Mouse (Mus musculus): Measurements from ENCODE around the gene Rad23a.

Gene Rad23a

DNA sequence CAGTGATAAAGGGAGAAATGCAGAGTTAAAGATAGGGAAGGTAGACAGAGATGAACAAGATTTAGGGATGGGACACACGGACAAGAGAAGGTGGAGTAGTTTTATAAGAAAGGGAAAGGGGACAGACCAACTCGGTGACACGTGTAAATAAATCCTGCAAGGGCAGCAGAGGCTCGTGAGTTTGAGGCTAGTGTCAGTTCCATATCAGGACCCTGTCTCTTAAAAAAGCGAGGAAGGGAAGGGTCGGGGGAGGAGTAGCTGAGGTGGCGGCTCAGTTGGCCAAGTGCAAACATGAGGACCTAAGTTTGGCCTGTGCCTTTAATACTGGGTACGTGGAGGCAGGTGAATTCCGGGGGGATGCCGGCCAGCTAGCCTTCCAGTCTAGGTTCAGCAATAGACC, 29.2 kb downstream of the Rad23a start:
- peak; percentile 50 for DNase-seq

DNA sequence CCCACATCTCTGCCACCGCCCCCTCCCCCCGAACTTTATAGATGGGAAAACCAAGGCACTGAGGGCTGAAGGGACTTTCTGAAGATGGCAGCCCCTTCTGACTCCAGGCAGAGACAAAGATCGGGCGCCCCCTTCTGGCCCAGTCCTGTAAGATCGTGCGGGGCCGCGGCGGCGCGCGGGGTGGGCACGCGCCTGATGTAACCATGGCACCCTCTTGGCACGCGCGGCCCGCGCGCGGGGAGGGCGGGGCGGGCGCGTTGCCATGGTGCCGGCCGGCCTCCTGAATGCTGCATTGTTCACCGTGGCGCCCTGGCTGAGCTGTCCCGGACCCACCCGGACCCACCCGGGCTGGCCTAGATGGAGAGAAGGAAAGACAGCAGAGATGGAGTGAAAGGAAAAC, 29.6 kb downstream of the Rad23a start:
- peak; percentile 94 for DNase-seq

DNA sequence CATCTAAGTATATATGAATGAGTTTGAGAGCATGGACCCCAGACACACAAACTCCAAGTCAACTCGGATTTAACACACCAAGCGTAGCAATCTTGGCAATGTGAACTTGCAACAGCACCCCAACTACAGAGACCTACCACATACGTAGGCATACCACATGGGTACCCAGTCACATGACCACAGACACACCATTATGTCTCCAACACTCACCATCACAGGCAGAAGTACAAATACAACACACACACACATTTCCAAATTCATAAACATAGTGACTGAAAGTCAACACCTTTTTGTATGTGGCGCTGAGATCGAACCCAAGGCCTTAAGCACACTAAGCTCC, 30.6 kb downstream of the Rad23a start:
- DNase-seq: no peak

DNA sequence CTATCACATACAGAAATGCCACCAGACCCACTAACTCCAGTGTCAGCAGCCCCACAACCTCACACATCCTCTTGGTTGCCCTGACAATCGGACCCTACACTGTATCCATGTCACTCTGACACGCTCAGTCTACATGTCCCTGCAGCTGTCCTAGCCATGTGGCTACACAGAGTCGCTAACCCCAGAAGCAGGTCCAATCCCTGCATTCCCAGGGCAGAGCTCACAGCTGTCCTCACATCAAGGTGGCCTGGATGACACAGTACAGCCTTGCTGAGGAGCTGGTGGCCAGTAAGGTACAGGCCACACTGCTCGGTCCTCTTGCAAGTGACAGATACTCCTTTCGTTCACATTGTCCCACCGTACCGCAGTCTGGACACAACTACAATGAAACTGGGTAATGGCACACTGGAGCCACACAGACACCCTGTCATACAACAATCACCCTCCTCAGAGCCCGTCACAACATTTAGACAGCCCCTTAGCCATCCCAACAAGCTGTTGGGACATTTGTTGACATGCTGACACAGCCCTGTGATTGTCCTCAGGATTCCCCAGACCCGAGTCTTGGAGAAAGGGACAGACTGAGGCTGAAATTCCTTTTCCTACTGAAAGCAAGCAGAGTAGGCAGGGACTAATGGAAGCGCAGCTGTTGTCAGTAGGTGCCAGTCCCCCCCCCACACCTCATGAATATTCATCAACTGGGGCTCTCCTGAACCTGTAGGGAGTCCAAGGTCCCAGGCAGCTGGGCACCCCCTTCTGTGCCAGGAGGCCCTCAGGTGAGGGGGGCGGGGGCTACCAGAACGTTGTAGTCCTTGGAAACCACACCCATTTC, 31.1 kb downstream of the Rad23a start:
- no peak for DNase-seq

DNA sequence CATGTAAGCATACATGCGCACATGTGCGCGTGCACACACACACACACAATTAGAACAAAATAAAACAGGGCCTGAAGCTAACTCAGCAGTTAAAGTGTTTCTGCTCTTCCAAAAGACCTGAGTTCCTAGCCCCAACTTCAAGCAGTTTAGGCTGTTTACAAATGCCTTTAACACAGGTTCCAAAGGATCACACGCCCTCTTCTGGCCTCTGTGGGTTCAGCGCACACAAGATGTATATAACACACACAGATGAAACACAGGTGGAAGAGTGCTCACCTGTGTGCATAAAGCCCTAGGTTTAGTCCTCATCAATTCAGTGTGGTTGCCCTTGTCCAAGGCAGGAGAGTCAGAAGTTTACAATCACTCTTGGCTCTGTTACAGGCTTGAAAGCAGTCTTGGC, 34.4 kb downstream of the Rad23a start:
- no peak for DNase-seq

DNA sequence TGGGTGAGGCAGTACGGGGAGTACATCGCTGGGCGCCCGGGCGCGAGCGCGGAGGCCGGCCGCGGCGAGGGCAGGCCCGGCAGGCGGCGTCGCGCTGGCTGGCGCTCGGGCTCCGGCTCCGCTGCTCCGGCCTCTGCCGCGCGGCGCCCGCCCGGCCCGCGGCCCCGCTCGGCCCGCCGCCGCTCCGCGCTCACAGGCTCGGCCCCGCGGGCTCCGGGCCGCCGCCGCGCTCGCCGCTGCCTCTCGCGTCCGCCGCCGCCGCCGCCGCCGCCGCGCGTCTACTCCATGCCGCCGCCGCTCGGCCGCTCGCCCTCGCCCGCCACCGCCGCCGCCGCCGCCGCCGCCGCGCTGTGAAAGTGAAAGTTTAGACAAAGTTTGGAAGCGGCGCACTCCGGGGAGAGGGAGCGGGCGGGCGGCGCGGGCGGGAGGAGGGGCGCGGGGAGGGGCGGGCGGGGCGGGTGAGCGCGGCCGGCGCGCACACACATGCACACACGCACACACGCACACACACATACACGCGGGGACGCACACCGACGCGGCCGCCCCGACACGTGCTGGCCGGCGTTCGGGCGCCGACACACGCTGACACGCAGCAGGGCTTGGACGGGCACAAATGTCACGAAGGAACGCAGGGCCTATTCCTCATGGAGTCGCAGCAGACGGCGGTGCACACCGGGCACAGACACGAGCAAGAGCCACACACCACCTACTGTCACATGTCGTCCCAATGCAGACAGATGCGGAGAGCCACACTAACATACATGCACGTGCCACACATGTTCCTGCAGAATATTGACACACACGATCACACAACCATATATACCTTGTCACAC, 40.2 kb downstream of the Rad23a start, which contains the start of gene Nfix:
Gene Nfix (minus strand): TSS at position 346 of the 833 bp plus-strand sequence.
- DNase-seq: peak; percentile 80

DNA sequence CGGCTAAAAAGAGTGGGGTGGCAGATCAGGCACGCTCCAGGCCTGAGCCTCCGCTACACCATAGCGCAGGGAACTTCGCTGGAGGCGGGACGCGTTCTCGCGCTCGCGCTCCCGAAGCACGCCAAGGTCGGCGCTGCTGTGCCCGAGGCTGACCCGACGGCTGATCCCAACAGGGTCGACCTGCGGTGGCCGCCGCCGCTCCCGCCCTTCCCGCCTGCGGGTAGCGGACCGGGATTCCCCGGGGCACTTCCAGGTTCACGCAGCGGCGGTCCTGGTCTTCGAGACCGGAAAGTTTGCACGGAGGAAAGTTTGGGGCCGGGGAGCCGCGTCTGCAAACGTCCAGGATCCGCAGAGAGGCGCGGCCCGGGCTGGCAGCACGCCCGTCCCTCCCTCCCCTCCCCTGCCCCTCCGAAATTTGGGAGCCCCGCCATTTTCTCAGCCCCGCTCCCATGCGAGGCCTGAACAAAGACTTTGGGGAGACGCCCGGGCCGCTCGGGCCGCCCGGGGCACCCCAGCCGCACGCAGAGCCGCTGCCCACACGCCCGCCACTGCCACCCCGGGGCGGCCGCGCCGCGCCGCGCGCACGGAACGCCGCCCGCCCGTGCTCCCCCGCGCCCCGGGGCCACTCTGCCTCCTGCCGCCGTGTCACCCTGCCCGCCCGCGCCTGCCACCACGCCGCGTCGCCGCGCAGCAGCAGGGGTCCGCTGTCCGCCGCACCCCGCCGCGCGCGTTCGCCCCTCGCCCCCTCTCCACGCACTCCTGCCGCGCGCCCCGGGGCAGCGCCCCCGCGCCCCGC, 41.1 kb downstream of the Rad23a start:
- peak; percentile 69 for DNase-seq

DNA sequence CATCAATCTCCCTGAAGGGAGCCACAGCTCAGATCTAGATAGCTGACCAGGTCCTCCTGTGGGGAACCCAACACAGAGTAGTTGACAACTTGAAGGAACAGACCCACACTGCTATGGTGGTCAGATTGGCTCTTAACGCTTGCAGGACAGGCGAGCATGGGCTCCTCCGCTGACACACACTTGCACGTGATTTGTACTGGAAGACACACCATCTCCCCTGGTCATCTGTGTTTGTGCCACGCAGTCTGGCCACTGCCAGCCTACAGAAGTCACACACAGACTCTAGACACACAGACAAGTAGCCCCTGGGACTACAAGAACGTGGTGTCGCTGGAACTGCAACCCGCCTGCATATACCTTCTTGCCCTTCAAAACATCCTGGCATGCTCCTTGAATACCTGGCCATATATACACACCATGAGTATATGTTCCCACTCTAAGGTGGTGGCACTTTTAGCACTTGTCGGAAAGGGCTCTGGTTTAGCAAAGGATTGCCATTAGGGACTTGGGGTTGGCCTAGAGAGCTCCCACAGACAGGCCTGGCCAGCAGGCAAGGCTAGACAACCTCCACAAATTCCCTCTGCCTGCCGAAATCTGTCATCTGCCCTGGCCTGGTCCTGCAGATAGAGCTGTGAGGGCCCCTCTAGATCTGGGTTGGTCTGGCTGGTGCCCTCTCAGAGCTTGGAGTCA, 41.9 kb downstream of the Rad23a start:
- peak; percentile 57 for DNase-seq

DNA sequence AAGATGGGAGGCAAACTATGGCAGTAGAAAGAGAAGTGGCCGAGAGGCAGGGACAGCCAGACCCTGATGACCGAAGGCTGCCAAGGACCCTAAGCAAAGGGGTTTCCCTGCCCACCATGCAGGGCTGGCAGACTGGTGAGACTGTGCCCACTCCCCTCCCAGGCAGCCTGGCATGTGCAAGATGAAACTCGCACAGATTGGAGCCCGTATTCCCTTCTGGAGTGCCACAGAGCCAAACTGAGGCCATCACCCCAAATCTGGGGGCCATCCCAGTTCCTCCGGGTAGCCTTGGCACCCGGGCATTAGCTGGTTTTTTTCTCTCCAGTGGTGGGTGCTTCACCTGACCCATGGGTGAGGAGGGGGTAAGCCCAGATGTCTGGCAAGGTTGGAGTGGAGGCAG, 42.5 kb downstream of the Rad23a start:
- DNase-seq: peak; percentile 57

DNA sequence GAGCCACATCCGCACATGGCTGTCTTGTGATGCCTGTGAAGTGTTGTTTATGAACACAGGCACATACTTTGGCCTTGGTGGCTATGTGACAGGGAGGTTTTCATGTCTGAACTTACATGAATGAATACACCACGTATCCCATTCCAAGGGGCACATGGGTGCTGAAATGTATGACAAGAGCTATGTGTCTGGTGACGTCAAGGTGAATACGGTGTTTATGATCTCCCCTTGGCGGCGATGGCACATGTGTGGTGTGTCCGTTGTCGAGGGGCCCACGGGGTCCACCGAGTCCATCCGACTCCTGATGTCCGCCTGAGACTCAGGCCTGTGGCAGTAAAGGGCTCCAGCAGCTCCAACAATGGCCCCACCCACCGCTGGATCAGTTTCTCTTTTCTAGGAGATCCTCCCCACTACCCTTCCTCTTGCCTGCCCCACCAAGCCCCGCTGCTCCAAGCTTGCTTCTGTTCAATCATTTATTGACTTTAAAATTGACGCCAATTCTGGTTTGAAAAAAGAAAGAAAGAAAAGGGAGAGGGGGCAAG, 43.1 kb downstream of the Rad23a start:
- peak; percentile 46 for DNase-seq

DNA sequence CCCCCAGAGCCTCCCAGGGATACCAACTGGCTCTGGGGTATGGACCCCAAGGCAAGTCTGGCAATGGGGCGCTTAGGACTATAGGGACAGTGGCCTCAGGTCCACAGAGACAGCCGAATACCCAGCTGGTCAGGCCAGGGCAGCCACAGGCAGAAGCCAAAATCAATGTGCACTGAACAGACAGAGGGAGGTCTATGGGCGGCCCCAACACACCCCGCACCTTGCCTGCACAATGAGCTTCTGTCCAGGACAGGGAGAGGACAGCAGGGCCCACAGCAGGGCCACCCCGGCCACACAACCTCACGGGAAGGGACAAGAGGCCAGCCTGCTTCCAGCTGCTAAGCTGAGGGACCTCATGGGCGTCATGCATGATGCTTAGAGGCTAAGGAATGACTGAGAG, 46.0 kb downstream of the Rad23a start:
- DNase-seq: peak; percentile 80

DNA sequence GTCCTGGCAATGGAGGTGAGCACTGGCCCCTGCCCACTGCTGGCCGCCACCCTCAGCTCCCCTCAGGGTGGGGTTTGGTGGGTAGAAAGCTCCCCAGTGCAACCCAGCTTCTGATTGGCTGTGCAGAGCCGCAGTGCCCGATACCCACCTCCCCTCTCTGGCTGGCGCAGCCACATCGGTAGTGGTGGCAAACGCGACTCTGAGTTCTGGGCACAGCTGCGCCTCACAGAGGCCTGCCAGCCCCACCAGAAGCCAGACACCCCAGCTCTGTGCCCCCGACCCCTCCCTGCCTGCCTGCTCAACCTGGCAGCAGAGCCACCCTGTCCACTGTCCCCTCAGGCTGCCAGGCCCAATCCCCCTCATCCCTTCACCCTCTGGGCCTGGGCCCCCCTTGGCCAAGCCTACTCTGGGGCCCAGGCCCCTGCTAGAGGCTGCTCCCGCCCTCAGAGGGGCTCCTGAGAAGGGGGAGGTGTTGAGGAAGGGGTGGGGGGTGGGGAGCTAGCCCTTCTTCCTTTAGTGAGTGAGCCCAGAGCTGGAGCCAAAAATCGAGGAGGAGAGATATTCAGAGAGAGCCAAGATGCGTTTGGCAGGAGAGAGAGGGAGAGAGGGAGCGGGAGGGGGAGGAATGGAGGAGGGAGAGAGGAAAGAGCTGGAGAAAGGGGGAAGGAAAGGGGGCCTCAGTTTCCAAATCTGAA, 46.5 kb downstream of the Rad23a start:
- peak; percentile 84 for DNase-seq

DNA sequence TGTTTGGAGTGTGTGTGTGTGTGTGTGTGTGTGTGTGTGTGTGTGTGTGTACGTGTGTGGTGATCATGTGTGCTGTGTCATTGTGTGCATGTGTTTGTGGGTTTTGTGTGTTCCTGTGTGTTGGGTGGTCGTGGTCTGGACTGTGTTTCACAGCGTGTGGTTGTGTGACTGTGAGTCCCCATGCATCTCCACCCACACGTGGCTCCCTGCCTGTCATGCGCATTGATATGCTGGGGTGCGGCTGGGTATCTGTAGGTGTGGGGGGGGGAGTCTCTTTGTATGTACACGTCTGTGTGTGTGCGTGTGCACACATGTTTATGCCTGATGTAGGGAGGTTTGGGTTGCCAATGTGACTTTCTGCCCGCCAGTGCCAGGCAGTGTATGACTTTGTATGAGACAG, 47.3 kb downstream of the Rad23a start:
- peak; percentile 68 for DNase-seq

DNA sequence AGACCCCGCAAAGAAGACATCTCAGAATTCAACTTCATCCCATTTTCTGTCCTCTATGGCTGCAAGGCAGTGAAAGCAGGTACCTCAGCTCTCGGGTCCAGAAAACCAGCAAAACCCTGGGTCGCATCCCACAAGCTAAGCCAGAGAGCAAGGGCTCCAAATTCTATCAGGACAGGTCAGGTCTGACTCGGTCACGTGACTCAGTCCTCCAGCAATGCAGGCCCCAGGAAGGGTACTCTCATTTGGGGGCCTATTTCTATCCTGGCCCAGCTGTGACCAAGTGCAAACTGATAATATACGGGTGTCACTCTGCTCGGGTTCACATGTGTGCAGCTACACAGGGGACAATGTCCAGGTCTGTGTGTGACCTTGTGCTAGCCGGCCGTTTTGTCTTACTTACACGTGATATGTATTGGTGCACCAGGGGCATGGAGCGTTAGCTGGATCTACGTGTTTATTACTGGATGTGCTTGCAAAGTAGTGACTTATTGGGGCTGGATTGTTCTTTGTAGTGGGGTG, 48.0 kb downstream of the Rad23a start:
- DNase-seq: peak; percentile 32

DNA sequence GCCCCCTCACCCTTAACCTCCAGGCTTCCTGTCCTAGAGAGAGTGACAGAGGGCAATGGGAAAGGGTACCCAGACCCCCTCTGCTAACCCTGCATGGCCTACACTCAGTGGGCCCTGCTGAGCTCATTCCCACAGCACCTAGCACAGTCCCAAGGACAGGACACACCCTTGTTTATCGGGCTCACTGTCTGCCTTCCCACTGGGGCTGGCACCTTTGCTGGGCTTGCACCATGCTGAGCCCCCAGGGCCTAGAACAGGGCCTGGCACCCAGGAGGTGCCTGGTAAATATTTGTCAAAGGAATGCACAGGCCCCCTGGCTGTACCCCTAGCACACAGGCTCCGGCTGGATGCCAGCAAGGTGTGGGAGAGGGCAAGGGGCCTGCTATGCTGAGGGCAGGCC, 49.9 kb downstream of the Rad23a start:
- peak; percentile 71 for DNase-seq

DNA sequence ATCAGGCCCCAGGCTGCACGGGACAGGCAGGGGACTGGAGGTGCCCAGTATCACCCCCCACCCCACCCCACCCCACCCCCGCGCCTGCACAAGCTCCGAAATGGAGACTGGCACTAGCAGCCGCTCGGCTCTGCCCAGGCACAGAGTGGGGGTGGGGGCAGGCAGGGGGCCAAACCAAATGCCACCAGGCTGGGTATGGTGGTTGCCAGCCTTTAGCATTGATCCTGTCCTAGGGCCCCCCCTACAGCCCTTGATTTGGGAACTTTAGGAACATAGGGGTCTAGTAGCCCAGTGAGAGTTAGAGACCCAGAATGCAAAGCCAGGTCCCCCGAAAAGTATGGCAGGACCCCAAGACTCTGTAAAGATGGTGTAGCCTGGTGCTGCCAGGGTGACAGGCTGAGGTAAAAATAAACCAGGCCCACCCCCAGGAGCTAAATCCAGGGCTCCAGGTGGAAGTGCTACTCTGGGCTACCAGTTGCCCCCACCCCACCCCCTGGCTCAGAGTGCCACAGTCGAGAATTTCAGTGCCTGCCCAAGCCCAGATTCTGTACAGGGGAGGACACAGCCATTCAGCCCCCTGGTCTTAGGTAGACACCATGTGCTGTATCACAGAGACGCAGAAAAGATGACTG, 50.5 kb downstream of the Rad23a start:
- DNase-seq: peak; percentile 84

DNA sequence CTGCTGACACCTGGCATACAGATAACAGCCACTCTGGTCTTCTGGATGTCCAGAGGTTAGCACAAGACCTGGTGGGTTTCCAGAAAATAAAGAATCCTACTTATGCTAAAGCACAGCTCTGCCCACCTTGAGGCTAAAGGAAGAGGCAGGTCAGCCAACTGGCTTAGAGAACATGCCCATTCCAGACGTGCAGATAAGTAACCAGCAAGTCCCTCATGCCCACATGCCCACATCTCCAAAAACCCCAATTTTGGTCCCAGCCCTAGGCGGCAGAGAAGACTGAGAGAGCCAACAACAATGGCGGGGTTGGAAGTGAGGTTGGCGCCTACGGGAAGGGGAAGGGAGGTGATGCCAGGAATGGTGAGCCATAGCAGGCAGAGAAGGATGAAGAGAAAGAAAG, 51.1 kb downstream of the Rad23a start:
- DNase-seq: no peak

DNA sequence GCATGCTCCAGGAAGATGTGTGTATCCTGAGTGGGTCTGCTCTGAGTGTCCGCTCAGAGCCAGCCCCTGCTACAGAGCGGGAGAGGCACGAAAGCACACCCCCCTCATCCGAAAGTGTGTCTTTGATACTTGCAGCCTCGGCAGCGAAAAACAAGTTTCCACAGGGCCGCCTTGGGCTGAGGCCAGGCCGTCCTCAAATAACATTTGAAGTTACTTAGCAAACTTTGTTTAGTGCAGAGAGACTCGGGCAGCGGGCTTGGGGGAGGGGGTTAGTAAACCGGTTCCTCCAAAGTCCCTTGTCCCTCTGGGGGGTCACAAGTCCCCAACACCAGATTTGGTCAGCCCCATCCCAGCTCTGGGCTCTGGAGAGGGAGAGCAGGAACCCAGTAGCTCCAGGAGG, 51.6 kb downstream of the Rad23a start:
- DNase-seq: peak; percentile 67

DNA sequence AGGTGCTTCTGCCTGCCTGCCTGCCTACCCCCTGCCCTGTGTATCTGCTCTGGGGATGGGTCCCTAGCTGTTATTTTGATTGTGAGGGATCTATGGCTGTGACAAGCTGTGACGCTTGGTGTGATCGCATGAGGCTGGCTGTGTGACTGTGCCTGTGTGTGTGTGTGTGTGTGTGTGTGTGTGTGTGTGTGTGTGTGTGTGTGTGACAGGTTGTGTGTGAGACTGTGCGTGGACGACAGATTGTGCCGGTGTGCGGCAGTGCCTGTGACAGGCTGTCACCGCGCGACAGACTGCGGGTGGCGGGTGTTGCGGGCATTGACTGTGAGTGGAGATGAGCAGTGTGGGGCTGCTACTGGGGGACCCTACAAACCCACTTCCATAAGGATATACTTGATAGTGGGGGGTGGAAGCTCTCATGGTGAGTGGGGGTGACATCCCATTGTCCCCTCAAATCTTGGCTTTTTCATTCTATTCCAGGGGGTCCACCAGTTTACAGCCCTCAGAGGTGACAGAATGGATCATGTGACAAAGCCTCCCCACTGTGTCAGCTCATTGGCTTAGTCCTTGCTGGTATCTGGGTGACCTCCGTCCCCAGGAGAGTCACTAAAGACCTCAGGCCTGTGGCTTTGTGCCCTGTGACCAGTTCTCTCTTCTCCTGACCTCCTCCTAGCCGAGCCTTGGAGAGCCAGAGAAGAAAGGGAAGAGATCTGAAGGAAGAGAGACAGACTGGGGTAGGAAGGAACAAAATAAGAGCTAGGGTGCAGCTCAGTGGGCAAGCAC, 52.8 kb downstream of the Rad23a start:
- DNase-seq: peak; percentile 79

DNA sequence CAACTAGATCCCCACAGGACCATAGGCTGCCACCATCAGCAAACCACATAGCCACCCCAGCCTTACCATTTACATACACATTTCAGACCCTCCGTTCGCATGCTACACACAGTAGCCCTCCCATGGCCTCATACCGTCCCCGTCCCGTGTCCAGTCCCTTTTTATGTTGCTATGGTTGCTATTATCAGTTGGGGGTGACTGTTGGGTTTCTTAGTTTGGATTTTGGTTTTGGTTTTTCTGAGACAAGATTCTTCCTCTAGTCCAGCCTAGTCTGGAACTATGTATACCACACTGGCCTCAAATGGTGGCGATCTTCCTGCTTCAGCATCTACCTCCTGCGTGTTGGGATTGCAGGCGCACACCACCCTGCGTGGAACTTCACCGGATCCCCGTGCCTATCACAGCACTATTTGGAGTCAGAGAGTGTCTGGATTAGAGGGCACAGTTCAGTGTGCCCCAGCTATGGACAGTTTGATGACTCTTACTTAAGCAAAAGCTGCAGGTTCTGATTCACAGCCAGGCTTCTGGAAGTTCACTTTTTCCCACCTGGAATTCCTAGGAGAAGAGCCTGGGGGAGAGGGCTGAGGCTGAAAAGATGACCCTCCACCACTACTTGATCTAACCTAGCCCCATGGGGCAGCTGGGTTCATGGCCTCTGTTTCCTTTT, 53.5 kb downstream of the Rad23a start:
- DNase-seq: peak; percentile 44

Measured in cerebellum, adult 11-12 months (tissue).